Mouse (Mus musculus) ES-E14 (cell line): ENCODE measurements around the gene Vps37b. TPM values are rescaled to one million over a fixed set of nuclear protein-coding genes. Genes with fewer than 3 reads are reported as not detected.

ENCODE experiments used
- DNase-seq: peaks from one replicate; pipeline ENCODE4 v3.0.0-alpha.2; 2013; ENCODE audit warnings: low read depth, low spot score
- H3K27ac ChIP-seq: 2 replicates; pipeline ENCODE4 v1.5.1; 2012; ENCODE audit warnings: low read depth, mild to moderate bottlenecking, low read length, moderate library complexity, mixed read lengths; ENCODE audit not compliant: poor library complexity, insufficient read depth, severe bottlenecking
- H3K36me3 ChIP-seq: 2 replicates; pipeline ENCODE4 v1.6.1; 2012; ENCODE audit warnings: mild to moderate bottlenecking, low read length, moderate library complexity, mixed read lengths; ENCODE audit not compliant: control insufficient read depth, poor library complexity, insufficient read depth, severe bottlenecking
- H3K4me1 ChIP-seq, 2 experiments: fragments of 150-350 bp in 1 of 2; sonication (generic) in 1 of 2; 2 replicates each; pipeline ENCODE4 v1.6.1; 2012; ENCODE audit warnings: low read length in 2 of 2, mild to moderate bottlenecking in 1 of 2, mixed read lengths in 1 of 2; ENCODE audit not compliant: control insufficient read depth in 2 of 2, insufficient read depth in 2 of 2, poor library complexity in 1 of 2
- H3K4me3 ChIP-seq, 2 experiments: fragments of 150-350 bp in 1 of 2; sonication (generic) in 1 of 2; 2 replicates each; pipeline ENCODE4 v1.5.1; 2012; ENCODE audit warnings: low read length in 2 of 2, low read depth in 1 of 2, mild to moderate bottlenecking in 1 of 2, mixed read lengths in 1 of 2; ENCODE audit not compliant: insufficient read depth in 1 of 2, poor library complexity in 1 of 2, severe bottlenecking in 1 of 2
- H3K9ac ChIP-seq: 2 replicates; pipeline ENCODE4 v1.6.1; 2012; ENCODE audit warnings: low read depth, mild to moderate bottlenecking, low read length, mixed read lengths; ENCODE audit not compliant: poor library complexity, insufficient read depth, severe bottlenecking
- H3K9me3 ChIP-seq: fragments of 150-350 bp; sonication (generic); 2 replicates; pipeline ENCODE4 v1.6.1; 2012; ENCODE audit warnings: low read depth, mild to moderate bottlenecking, low read length; ENCODE audit not compliant: control insufficient read depth, insufficient read depth
- CHD2 ChIP-seq: IDR thresholded peaks from 2 replicates; pipeline ENCODE4 v1.6.1; 2014; ENCODE audit warnings: mild to moderate bottlenecking, low read depth, low read length, inconsistent platforms
- HCFC1 ChIP-seq: IDR thresholded peaks from 2 replicates; pipeline ENCODE4 v1.6.1; 2012; ENCODE audit warnings: low read length, inconsistent platforms, borderline replicate concordance; ENCODE audit not compliant: insufficient read depth
- MAFK ChIP-seq: IDR thresholded peaks from 2 replicates; pipeline ENCODE4 v1.6.1; 2014; ENCODE audit warnings: mild to moderate bottlenecking, low read depth, low read length, inconsistent platforms; ENCODE audit not compliant: insufficient read depth
- ZC3H11A ChIP-seq: IDR thresholded peaks from 2 replicates; pipeline ENCODE4 v1.6.1; 2012; ENCODE audit warnings: low read depth, mild to moderate bottlenecking, inconsistent platforms, low read length, borderline replicate concordance
- ZNF384 ChIP-seq: IDR thresholded peaks from 2 replicates; pipeline ENCODE4 v1.6.1; 2012; ENCODE audit warnings: low read depth, low read length, inconsistent platforms
- in situ Hi-C, 2 experiments: fragments of 600-800 bp; cut with MboI; formaldehyde crosslinking; loops; one replicate each; pipeline ENCODE4 v1.15.1; 2025; ENCODE audit warnings: low sequenced_read_pairs in 2 of 2, inconsistent platforms in 1 of 2; ENCODE audit not compliant: unreplicated experiment in 2 of 2
- total RNA-seq: library from RNA; depleted of rRNA; stranded (reverse); fragments of 300-350 nt; gene quantifications from 2 replicates; pipeline ENCODE4 v1.2.3, GENCODE M21; 2012

Gene Vps37b
- total RNA-seq, 1 experiment = 7.7 TPM

GRCm38 (mm10) chr5:123970576-123970975 lies 61.5 kb downstream of the Vps37b start:
- H3K9ac ChIP-seq = no peak overlapping the region
- H3K4me1 ChIP-seq = peaks cover 0 to 2% of the 10 kb centered on the region in 2 experiments; a peak in 1 of 4 replicates
- no peak for DNase-seq
- H3K27ac ChIP-seq = no peak overlapping the region
- H3K4me3 ChIP-seq = no peak overlapping the region
- no peaks in the 10 kb centered on the region for H3K36me3 ChIP-seq
- H3K9me3 ChIP-seq = no peaks in the 10 kb centered on the region
- in situ Hi-C loops = no loop called here
- no peak for TF ChIP-seq CHD2
- TF ChIP-seq HCFC1 = no peak
- no peak for TF ChIP-seq ZC3H11A
- no peak for TF ChIP-seq MAFK
- TF ChIP-seq ZNF384 = no peak

GRCm38 (mm10) chr5:123969216-123969615 lies 62.9 kb downstream of the Vps37b start:
- TF ChIP-seq MAFK (no peak), HCFC1 (no peak)
- in situ Hi-C loops = no loop called here
- Histone ChIP-seq H3K4me1 (no peaks in the 10 kb centered on the region), H3K9me3 (no peaks in the 10 kb centered on the region), H3K36me3 (no peaks in the 10 kb centered on the region), H3K4me3 (no peak overlapping the region), H3K9ac (no peak overlapping the region), H3K27ac (no peak overlapping the region)
- DNase-seq = no peak

- Histone ChIP-seq H3K9me3 (no peaks in the 10 kb centered on the region), H3K27ac (no peak overlapping the region), H3K36me3 (no peaks in the 10 kb centered on the region), H3K4me1 (no peaks in the 10 kb centered on the region), H3K4me3 (no peak overlapping the region), H3K9ac (no peak overlapping the region)
- DNase-seq = no peak
- TF ChIP-seq HCFC1 (no peak), CHD2 (no peak), MAFK (no peak), ZC3H11A (no peak), ZNF384 (no peak)
- in situ Hi-C loops = no loop called here
Measured at GRCm38 (mm10) chr5:123968468-123968867, 63.6 kb downstream of the Vps37b start.

- Histone ChIP-seq H3K4me1 (no peaks in the 10 kb centered on the region), H3K27ac (no peak overlapping the region), H3K4me3 (no peak overlapping the region), H3K9ac (no peak overlapping the region), H3K9me3 (no peaks in the 10 kb centered on the region), H3K36me3 (no peaks in the 10 kb centered on the region)
- DNase-seq = no peak
- in situ Hi-C loops = no loop called here
- TF ChIP-seq CHD2 (no peak), HCFC1 (no peak), ZNF384 (no peak), MAFK (no peak)
Measured at GRCm38 (mm10) chr5:123966759-123967158, 65.3 kb downstream of the Vps37b start.

GRCm38 (mm10) chr5:123964208-123964607 lies 67.9 kb downstream of the Vps37b start:
- H3K27ac ChIP-seq = no peak overlapping the region
- no peaks in the 10 kb centered on the region for H3K9me3 ChIP-seq
- H3K36me3 ChIP-seq = no peaks in the 10 kb centered on the region
- TF ChIP-seq MAFK (no peak), ZNF384 (no peak), CHD2 (no peak), ZC3H11A (no peak), HCFC1 (no peak)
- no peak overlapping the region for H3K4me3 ChIP-seq
- H3K9ac ChIP-seq = no peak overlapping the region
- in situ Hi-C loops = no loop called here
- H3K4me1 ChIP-seq = peaks cover 0 to under 1% of the 10 kb centered on the region in 2 experiments; a peak in 1 of 4 replicates
- DNase-seq = no peak
